Mouse (Mus musculus) spleen, adult 12 weeks (tissue): ENCODE measurements around the gene Olfr1457.

Experiments
- DNase-seq: peaks from one replicate; pipeline ENCODE4 v3.0.0; 2022; ENCODE audit warnings: low spot score

Olfr1457 gene

DNA sequence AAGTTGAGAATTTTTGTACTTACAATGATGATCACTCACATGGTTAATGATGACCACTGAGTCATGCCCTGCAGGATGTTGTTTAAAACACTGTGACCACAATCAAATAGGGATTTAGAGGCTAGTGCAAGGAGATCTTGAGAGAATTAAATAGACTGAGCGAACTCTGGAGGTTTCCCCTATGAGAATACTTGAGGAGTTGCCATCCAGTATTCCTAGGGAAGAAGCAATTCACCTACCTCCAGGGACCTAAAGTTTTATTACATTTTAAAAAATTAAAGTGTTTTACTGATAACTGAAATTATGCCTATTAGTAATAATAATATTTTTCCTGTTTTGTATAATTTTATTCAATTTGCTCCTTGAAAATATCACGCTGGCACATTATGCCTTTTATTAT, at the start of gene Olfr1457:
Gene Olfr1457 (minus strand): TSS at position 101 of the 400 bp plus-strand sequence.
- DNase-seq = no peak

DNA sequence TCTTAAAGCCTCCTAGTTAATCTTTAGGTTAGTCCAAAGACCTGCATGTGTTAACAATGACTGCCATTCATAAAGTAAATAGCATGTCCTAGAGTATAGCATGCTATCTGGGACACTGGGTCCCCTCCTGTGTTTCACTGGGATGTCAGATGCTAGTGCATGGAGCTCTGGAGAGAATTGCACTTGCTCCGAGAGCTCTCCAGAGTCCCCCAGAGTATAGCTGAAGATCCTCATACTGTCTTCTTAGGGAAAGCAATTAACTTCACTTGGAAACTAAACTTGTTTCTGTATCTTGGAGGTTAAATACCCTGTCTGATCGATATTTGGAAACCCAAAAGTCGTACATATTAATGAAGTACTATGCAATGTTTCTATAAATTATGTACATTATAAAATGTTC, 9.0 kb upstream of the Olfr1457 start, which contains the start of gene Olfr1458:
Gene Olfr1458 (minus strand): TSS at position 101 of the 400 bp plus-strand sequence.
- DNase-seq = no peak

DNA sequence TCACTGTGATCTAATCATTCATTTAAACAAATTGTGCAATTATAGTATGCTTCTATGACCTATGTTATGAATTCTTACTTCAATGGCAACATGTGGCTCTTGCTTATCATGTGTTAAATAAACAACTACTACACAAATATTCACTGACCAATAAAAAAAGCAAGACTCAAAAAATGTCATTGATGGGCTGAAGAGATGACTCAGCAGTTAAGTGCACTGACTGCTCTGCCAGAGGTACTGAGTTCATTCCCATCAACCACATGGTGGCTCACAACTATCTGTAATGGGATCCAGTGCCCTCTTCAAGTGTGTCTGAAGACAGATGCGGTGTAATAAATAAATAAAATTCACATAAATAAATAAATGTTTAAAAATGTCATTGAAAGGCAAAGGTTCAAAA, 3.8 kb downstream of the Olfr1457 start:
- no peak for DNase-seq

DNA sequence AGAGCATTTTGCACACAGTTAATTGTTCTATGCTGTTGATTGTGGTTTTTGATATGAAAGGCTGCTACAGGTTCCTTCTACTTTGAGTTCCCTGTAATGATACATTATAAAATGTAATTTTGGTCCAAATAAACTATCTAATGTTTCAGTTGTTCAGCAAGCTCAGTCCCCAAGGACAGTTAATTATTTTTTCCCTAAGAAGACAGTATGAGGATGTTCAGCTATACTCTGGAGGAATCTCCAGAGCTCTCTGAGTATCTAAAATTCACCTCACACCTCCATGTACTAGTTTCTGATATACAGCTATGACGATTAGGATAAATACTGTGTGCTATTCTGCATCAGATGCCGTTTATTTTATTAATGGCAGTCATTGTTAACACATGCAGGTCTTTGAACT, 37.4 kb downstream of the Olfr1457 start, which contains the start of gene Olfr1454:
Gene Olfr1454 (plus strand): TSS at position 301 of the 400 bp plus-strand sequence.
- no peak for DNase-seq
